Mouse (Mus musculus) yolk sac, embryonic 10.5 days (tissue): ENCODE data around the gene Ppp1r18.
A peak's percentile ranks its signal among the peaks of the same experiment; 100 is the strongest.

ENCODE experiments used
- DNase-seq: peaks from one replicate; pipeline ENCODE4 v3.0.0-alpha.2; 2017; ENCODE audit warnings: low spot score

Ppp1r18 gene

DNA sequence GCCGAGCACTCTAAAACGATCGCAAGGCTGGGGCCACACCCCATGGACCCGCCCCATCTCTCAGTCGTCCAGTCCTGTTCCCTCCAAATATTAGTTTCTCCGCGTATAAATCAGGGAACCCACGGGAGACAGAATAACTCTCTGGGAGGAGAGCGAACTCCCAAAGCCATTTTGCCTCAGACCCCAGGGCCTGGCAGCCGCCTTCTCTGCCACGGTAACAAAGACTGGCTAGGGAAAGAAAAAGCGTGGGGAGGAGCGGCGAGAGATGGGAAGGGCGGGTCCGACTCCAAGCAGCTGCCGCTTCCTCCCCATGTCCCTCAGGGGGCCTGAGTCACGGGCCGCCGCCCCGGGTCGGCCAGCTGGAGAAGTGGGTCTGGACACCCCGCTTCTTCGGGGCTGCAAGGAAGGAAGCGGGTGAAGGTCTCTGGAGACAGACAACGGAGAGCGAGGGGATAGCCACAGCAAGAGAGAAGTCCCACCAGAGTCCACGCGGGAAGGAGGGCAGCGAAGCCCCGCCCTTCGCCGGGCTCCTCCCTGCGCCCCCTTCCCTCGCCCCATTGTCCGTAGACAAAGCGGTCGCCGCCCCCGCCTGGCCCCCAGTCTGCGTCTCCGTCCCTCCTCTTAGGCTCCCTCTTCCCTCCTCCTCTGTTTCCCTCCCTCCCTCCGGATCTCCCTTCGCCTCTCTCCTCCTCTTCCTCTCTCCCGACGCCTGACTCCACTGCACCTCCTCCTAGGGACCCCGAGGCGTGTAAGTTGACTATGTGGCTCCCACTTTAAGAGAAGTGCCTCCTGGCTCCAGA, at the start of gene Ppp1r18:
Gene Ppp1r18, plus strand, starts transcription at position 113 of the 800 bp plus-strand sequence.
- DNase-seq = peak; percentile 80

DNA sequence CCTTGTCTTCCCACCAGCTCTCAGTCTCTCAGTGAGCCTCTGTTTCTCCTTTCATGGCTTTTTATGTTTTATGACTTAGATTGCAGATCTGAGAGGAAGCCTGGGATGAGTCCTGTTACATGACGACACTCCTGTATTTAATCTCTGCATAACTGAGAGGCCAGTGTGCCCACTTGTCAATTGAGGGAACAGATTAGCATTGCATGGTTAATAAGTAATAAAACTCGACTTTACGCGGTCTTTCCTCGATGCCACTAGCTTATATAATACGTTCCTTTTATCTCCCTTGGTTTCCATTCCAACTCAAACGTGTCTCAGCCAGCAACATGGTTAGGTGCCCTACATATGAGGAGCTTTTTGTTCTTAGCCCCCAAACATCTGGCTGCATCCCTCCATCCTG, 49.6 kb upstream of the Ppp1r18 start:
- DNase-seq = no peak

DNA sequence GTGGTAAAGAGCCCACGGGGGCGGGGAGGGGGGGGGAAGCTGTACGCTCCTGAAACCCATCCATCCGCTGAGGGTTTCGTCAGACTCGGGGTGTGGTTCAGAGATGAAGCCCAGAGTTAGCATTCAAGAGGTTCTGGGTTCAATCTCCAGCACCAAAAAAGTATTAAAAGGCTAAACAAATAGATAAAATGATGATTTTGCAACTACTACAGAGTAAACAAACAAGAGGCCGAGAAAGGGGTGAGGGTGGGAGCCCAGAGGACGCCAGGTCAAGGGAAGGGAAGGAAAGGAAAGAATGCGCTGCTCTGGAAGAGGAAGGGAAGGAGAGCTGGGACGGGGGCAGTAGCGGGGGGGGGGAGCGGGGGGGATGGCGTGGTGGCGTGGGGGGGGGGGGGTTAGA, 48.7 kb upstream of the Ppp1r18 start:
- DNase-seq = no peak

DNA sequence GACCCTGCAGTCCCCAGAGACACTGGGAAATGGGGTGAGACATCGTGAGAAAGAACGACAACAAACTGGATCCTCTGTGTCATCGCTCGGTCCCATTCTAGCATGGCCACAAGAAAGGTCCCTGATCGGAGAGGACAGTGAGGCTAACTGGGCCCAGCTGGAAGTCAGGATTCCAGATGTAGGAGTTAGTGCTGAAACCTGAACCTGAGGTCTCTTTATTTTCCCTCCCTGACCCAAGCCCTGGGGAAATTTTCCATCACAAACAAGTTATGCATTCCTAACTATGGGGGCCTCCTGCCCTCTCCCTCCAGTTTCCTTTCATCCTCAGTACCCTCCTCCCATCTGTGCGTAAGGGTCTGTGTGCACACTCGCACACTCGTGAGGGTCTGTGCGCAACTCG, 48.2 kb upstream of the Ppp1r18 start:
- no peak for DNase-seq

DNA sequence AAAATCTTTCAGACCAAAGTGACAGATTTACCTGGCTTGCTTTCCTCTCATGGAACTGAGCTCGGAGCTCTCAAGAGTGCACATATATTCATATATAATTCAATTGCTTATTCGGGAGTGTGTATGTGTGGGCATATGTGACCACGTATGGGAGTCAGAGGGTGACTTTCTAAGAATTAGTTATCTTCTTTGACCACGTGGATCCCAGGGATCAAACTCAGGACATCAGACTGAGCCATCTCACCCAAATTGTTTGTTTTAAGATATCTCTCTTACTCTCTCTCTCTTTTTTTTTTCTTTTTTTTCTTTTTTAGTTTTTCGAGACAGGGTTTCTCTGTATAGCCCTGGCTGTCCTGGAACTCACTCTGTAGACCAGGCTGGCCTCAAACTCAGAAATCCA, 45.3 kb upstream of the Ppp1r18 start:
- no peak for DNase-seq

DNA sequence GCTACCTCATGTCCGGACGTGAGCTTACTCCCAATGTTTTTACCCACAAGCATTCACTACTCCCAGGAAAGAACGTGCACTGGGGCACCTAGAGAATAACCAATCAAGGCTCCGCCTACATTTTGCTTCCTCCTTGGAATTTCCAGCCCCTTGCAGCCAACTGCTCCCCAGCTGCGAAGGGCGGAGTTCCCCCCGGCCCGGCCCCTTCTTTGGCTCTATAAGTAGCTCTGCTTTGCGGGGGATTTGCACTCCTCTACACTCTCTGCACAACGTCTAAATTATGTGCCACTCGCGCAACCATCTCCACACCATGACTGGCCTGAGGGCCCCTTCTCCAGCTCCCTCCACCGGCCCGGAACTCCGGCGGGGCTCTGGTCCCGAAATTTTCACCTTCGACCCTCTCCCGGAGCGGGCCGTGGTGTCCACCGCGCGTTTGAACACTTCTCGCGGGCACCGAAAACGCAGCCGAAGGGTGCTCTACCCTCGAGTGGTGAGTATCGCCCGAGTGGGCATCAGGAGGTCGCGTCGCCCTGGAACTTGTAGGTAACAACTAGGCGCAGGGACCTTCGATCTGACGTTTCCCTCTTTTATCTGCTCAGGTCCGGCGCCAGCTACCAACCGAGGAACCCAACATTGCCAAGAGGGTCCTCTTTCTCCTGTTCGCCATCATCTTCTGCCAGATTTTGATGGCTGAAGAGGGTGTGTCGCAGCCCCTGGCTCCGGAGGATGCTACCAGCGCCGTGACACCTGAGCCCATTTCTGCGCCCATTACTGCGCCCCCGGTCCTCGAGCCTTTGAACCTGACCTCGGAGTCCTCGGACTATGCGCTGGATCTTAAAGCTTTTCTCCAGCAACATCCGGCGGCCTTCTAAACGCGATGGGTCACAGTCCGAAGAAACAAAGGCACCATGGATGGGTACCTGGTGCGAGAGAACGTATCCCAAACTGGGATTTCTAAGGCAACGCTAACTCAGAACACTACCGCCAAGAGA, 43.7 kb upstream of the Ppp1r18 start, which contains the start of gene Ier3:
Gene Ier3, plus strand, starts transcription at position 246 of the 992 bp plus-strand sequence.
- DNase-seq = peak; percentile 93

DNA sequence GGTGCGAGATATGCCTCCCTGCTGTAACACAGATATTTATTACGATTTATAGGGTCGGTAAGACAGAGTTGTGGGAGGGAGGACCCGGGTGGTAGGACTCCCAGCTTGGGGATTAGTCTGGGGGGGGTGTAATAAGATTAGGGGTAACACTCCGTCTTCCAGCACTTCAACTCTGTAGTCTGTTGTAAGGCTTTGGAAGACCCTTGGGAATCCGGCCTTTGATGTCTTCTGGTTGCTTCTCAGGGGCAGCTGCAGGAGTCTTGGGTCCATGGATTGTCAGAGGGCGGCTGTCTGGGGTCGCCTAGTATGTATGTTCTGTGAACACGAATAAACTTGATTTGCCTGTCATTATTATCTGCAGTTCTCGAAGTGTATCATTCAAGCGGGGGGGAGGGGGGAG, 42.8 kb upstream of the Ppp1r18 start:
- DNase-seq = no peak

DNA sequence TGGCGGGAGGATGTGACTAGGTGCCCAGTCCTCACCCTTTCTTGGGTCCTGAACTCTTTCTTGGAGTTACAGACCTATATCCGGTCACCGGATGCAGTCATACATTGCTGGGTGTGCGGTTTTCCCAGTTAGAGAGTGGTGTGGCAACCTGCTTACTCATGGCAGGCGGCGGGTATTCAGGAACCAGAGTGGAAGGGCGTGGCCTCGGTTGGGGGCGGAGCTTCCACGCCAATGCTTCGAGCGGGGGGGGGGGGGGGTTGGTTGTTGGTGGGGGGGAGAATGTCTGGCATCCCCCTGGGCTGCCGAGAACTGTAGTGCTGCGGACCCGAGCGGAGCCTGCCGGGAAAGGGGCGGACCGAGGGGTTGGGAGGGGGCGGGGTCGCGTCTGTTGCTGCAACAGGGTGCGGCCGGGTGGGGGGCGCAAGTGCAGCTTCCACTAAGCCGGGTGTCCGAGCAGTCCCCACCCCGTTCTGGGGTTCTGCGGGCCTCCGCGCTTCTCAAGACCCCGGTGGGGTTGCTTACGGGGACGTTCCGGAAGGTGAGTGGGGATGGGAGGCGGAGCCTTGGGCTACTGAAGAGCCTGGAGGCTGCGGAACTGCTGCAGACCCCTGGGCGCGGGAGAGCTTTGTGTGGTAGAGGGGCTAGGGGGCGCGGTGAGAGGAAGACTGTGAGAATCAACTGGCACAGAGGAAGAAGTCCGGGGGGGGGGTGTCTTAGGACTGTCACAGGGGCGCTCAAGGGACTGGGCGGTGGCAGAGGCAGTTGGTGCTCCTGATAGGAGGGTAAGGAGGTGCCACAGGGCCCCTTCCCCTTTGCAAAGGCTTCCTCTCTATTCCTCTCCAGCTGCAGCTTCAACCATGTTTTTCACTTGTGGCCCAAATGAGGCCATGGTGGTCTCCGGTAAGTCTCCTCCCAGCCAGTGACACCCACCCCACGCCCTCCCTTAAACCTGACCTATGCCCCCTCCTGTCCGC, 42.1 kb upstream of the Ppp1r18 start, which contains the start of gene Flot1:
Gene Flot1, plus strand, starts transcription at position 267 of the 974 bp plus-strand sequence.
- DNase-seq = peak; percentile 93

DNA sequence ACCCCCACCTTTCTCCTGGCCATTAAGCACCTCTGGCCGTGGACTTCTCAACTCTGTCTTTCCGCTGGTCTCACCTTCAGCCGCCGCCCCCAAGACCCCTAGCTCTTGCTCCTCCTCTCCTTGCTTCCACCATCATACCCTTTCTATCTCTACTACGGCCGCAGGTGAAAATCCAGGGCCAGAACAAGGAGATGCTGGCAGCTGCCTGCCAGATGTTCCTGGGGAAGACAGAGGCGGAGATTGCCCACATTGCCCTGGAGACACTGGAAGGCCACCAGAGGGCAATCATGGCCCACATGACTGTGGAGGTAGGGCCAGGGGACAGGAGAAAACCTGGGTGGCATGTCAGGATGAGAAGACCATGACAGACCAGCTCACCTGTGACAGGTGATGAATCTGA, 41.0 kb upstream of the Ppp1r18 start:
- no peak for DNase-seq

DNA sequence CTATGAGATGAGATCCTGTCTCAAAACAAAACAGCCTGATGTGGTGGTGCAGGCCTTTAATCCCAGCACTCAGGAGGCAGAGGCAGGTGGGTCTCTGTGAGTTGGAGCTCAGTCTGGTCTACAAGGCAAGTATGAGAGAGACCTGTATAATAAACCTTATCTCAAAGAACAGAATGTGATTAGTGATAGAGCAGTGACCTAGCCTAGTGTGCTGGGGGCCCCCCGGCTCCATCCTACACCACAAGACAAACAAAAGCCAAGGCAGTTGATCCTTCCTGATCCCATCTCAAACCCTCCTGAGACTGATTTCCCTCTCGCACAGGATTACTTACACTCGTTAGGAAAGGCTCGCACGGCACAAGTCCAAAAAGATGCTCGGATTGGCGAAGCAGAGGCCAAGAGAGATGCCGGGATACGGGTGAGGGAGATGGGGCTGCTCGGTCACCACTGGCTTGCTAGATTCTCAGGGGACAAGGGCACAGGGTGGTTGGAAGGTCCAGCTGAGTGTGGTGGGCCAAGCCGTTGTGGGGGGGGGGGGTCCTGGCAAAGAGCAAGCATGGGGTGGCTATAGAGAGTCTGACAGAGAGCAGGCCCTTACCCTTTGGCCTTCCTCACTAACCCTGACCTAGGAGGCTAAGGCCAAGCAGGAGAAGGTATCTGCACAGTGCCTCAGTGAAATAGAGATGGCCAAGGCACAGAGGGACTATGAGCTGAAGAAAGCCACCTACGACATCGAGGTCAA, 40.1 kb upstream of the Ppp1r18 start:
- no peak for DNase-seq

DNA sequence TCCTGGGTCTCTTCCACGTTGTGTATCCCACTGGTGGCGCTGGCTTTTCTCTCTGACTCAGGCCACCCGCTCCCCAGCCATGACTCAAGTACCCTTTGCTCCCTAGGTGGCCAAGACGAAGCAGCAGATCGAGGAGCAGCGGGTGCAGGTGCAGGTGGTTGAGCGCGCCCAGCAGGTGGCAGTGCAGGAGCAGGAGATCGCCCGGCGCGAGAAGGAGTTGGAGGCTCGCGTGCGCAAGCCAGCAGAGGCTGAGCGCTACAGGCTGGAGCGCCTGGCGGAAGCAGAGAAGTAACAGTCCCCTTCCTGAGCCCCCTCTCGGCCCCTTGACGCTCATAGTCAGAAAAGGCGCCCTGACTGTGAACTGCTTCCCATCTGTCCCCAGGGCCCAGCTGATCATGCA, 35.7 kb upstream of the Ppp1r18 start:
- peak; percentile 88 for DNase-seq

DNA sequence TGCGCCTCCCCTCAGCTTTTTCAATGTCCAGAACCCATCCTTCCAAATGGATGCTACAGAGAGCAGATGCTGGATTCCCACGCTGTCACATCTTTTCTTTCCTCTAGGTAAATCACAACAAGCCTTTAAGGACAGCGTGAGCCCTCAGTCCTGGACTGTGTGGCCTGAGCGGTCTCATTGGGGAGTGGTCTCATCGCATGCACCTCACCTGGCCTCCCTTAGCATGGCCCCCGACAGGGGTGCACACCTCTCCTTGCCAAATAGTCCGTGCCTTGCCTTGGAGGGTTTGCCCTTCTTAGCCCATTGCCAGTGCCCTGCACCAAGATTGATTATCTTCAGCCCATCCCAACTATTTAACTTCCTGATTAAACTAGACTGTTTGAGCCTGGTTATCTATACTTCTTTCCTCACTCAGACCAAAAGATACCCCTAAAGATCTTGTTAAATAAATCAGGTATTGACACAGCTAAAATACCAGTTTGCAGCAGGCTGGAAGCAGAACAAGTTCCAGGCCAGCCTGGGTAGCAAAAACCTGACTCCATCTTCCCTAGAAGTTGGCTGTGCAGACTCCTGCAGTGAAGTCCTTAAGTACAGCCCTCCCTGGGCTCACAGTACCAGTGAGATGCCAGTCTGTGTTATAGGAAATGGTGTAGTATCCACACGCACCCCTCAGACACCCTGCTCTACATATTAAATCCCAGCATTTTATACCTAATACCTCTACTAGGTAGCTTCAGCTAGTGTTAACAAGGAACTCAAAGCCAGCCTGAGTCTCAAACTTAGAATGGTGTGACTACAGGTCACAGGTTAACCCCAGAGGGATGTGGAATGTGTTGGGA, 32.8 kb upstream of the Ppp1r18 start:
- no peak for DNase-seq

DNA sequence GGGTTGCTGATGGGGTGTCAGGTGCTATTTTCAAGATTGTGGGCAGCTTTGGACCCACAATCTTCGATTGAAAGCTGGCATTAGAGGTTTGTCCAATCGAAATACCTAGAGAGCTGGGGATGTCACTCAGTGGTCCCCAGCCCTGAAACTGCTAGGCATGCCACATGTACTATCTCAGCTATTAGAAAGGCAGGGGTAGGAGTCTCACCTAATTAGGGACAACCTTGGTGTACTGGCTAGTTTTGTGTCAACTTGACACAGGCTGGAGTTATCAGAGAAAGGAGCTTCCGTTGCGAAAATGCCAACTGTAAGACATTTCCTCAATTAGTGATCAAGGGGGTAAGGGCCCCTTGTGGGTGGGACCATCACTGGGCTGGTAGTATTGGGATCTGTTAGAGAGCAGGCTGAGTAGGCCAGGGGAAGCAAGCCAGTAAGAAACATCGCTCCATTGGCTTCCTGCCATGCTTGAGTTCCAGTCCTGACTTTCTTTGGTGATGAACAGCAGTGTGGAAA, 32.1 kb upstream of the Ppp1r18 start:
- no peak for DNase-seq

DNA sequence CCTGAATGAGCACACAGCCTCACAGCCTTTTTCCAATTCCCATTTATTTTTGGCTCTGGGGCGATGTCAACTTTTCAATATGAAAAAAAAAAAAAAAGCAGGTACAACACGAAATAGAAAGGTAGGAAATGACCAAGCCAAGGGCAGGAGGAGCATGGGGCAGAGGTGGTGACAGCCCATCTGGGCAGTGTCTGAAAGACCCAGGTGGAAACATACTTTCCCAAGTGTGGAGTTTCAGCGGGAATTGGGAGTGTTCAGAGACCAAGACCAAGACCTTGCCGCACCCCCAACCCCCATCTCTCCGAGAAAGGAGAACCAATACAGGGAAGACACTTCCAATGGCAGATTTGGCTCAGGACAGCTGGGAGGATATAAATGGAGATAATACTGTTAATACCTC, 31.5 kb upstream of the Ppp1r18 start:
- DNase-seq = no peak

DNA sequence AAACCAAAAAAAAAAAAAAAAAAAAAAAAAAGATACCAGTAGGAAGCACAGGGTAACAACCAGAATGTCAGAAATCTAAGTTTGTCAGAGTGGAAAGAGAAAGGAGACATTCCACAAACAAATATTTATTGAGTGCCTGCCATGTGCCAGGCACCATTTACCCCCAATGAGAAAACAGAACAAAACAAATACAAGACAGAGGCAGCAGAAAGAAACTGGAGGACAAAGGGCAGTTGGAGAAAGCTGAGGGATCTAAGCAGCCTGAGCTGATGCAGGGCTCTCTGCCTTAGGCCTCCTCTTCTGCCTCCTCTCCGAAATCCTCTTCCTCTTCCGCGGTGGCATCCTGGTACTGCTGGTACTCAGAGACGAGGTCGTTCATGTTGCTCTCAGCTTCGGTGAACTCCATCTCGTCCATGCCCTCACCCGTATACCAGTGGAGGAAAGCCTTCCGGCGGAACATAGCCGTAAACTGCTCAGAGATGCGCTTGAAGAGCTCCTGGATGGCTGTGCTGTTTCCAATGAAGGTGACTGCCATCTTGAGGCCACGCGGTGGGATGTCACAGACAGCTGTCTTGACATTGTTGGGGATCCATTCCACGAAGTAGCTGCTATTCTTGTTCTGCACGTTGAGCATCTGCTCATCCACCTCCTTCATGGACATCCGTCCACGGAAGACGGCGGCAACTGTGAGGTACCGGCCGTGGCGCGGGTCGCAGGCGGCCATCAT, 30.5 kb upstream of the Ppp1r18 start:
- DNase-seq = no peak

DNA sequence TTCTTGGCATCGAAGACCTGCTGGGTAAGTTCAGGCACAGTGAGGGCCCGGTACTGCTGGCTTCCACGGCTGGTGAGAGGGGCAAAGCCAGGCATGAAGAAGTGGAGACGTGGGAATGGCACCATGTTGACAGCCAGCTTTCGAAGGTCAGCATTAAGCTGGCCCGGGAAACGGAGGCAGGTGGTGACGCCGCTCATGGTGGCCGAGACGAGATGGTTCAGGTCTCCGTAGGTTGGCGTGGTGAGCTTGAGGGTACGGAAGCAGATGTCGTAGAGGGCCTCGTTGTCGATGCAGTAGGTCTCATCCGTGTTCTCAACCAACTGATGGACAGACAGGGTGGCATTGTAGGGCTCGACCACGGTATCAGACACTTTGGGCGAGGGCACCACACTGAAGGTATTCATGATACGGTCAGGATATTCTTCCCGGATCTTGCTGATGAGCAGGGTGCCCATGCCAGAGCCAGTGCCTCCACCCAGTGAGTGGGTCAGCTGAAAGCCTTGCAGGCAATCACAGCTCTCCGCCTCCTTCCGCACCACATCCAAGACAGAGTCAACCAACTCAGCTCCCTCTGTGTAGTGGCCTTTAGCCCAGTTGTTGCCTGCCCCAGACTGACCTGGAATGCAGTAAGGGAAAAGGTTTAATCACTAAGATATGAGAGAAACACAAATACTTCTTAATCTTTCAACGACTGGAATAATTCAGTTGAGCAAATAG, 29.8 kb upstream of the Ppp1r18 start:
- DNase-seq = no peak

DNA sequence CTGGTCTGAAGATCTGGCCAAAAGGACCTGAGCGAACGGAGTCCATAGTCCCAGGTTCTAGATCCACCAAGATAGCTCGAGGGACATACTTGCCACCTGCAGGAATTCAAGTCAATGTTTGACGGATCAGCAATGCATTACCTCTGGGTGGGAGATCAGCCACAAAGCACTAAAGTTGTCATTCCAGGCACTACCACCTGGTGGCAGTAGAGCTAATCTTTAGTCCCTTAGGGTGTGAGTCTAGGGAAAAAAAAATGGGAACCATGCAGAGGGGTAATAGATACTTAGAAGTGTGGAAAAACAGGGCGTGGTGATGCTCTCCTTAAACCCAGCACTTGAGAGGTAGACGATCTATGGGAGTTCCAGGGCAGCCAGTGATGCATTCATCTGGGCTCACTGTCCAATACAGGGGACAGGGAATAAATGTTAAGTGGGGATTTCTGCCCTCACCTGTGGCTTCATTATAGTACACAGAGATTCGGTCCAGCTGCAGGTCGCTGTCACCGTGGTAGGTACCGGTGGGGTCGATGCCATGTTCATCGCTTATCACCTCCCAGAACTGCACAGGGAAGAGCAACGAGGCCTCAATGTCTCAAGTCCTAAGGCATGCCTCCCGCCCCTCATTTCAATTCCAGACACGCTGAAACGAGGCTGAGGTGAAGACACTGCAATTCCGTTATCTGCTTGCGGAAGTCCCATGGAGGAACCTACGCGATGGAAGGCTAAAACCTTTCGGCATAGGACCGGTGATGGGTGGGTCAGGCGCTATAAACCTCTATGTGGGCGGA, 29.0 kb upstream of the Ppp1r18 start:
- peak; percentile 82 for DNase-seq
